ENCODE assay signal across 8 mouse cellular contexts in genomic region chr15:98533881-98534627, GRCm38 (mm10). TPM values are rescaled to one million over a fixed set of nuclear protein-coding genes. Genes with fewer than 3 reads are reported as not detected.
DNase-seq lines count a peak whose midpoint lies in the region; ATAC-seq lines count a peak whose summit lies in the region.

Gene Kansl2 (minus strand): TSS chr15:98534264.

- DNase-seq in c-Kit-negative CD71-positive TER-119-positive erythroid progenitor cells, embryonic 14.5 days (ENCODE audit: low read depth, low spot score), result peak; percentile 98
- DNase-seq in fibroblast of lung, adult 2 months (ENCODE audit: low read depth), result peak; percentile 99
- peak; percentile 98 for DNase-seq in kidney, postnatal 14 days
- peak; percentile 98 for DNase-seq in liver, embryonic 13.5 days
- peak; percentile 98 for DNase-seq in neural tube, embryonic 10.5 days (ENCODE audit: extremely low spot score, low spot score)

- H3K9ac ChIP-seq in heart, embryonic 14.5 days (ENCODE audit: low read length), result peak within 1 kb of the TSS; percentile 96
- H3K9ac ChIP-seq in liver, embryonic 13.5 days, result peak within 1 kb of the TSS; percentile 91
- H3K9ac ChIP-seq in stomach, embryonic 16.5 days (ENCODE audit: low read length), result peak within 1 kb of the TSS; percentile 96

- H3K27me3 ChIP-seq in heart, embryonic 14.5 days (ENCODE audit: control insufficient read depth, insufficient read depth, low read length), result no peaks in the 10 kb centered on the region
- H3K27me3 ChIP-seq in liver, embryonic 13.5 days, result no peaks in the 10 kb centered on the region
- no peaks in the 10 kb centered on the region for H3K27me3 ChIP-seq in stomach, embryonic 16.5 days (ENCODE audit: control insufficient read depth, insufficient read depth, low read length)

- WGBS in heart, embryonic 14.5 days, result 1% methylated on average over 68 of the region's 70 CpGs
- WGBS in liver, embryonic 13.5 days (ENCODE audit: insufficient replicate concordance), result under 1% methylated on average over 70 of the region's 70 CpGs
- WGBS in stomach, embryonic 16.5 days, result under 1% methylated on average over 69 of the region's 70 CpGs

- H3K9me3 ChIP-seq in heart, embryonic 14.5 days (ENCODE audit: control insufficient read depth, low read length), result no peaks in the 10 kb centered on the region
- no peaks in the 10 kb centered on the region for H3K9me3 ChIP-seq in liver, embryonic 13.5 days (replicated peaks)
- H3K9me3 ChIP-seq in stomach, embryonic 16.5 days (replicated peaks; ENCODE audit: control insufficient read depth, low read length), result no peaks in the 10 kb centered on the region

- H3K36me3 ChIP-seq in heart, embryonic 14.5 days (ENCODE audit: control insufficient read depth, insufficient read depth, low read length), result peaks cover 37% of the 10 kb centered on the region
- H3K36me3 ChIP-seq in liver, embryonic 13.5 days, result peaks cover 33% of the 10 kb centered on the region
- peaks cover 15% of the 10 kb centered on the region for H3K36me3 ChIP-seq in stomach, embryonic 16.5 days (ENCODE audit: control insufficient read depth, insufficient read depth, low read length)

- peaks cover 5 to 13% of the 10 kb centered on the region in 2 experiments for H3K4me1 ChIP-seq in heart, embryonic 14.5 days (ENCODE audit: control insufficient read depth in 2 of 2, insufficient read depth in 2 of 2, low read length in 2 of 2)
- H3K4me1 ChIP-seq in liver, embryonic 13.5 days (replicated peaks), result peaks cover 29% of the 10 kb centered on the region
- H3K4me1 ChIP-seq in stomach, embryonic 16.5 days (ENCODE audit: control insufficient read depth, insufficient read depth, low read length), result peaks cover 7% of the 10 kb centered on the region; the same call in 1 of the 2 replicates

- peak within 1 kb of the TSS; percentile 81 to 87 for H3K4me3 ChIP-seq in heart, embryonic 14.5 days (ENCODE audit: control insufficient read depth in 1 of 2, insufficient read depth in 1 of 2, low read depth in 1 of 2, low read length in 2 of 2)
- H3K4me3 ChIP-seq in liver, embryonic 13.5 days (replicated peaks), result peak within 1 kb of the TSS; percentile 87
- peak within 1 kb of the TSS; percentile 86 for H3K4me3 ChIP-seq in stomach, embryonic 16.5 days (replicated peaks; ENCODE audit: low read length)

- H3K27ac ChIP-seq in heart, embryonic 14.5 days (replicated peaks in 1 of 2; ENCODE audit: control insufficient read depth in 1 of 2, insufficient read depth in 1 of 2, low read depth in 2 of 2, low read length in 2 of 2), result peak within 1 kb of the TSS; percentile 98 to 99
- H3K27ac ChIP-seq in liver, embryonic 13.5 days, result peak within 1 kb of the TSS; percentile 96
- peak within 1 kb of the TSS; percentile 99 for H3K27ac ChIP-seq in stomach, embryonic 16.5 days (ENCODE audit: low read length)

- ATAC-seq in CD4-positive, CD25-positive, alpha-beta regulatory T cell, adult 4 months, result peak; percentile 99
- ATAC-seq in heart, embryonic 14.5 days (ENCODE audit: insufficient number of reproducible peaks, insufficient read depth, low FRiP score, low read depth), result peak; percentile 100
- peak; percentile 99 for ATAC-seq in liver, embryonic 13.5 days (ENCODE audit: low read depth)
- ATAC-seq in stomach, embryonic 16.5 days (ENCODE audit: insufficient read depth, low FRiP score), result peak; percentile 100

- H3K4me2 ChIP-seq in heart, embryonic 14.5 days (ENCODE audit: low read length), result peak within 1 kb of the TSS; percentile 94
- H3K4me2 ChIP-seq in liver, embryonic 13.5 days, result peak within 1 kb of the TSS; percentile 88
- peak within 1 kb of the TSS; percentile 91 for H3K4me2 ChIP-seq in stomach, embryonic 16.5 days (ENCODE audit: low read depth, low read length)

RNA-seq across cellular contexts. Expression of gene Kansl2, which starts in this region (rescaled TPM):
- 10 to 100 TPM; 27.2 to 36.2 TPM for polyA plus RNA-seq in CD4-positive, CD25-positive, alpha-beta regulatory T cell, adult 4 months (2017; shearing (Covaris generic))
- 69.0 and 74.1 TPM in 2 replicates for polyA plus RNA-seq in heart, embryonic 14.5 days (2014; fragmentation: Nextera tagmentation; extraction: Ambion mirVana)
- polyA plus RNA-seq in liver, embryonic 13.5 days (2015; fragmentation: Nextera tagmentation; extraction: Ambion mirVana), result 49.7 and 54.6 TPM in 2 replicates
- polyA plus RNA-seq in stomach, embryonic 16.5 days (2015; fragmentation: Nextera tagmentation; extraction: Ambion mirVana), result 65.1 and 66.9 TPM in 2 replicates

Comparison
In these comparisons a context has a peak if more than half of its experiments do, and no peak if none do; other contexts are left out.
1. Peak in every context shown above with its lines: DNase-seq, ATAC-seq, H3K4me3 ChIP-seq and H3K27ac ChIP-seq.